Mouse (Mus musculus) adrenal gland, postnatal 14 days (tissue): Measurements from ENCODE around the gene Fam83e. TPM values are rescaled to one million over a fixed set of nuclear protein-coding genes. Genes with fewer than 3 reads are reported as not detected.

ENCODE experiments used
- DNase-seq: peaks from one replicate; pipeline ENCODE4 v3.0.0; 2021; ENCODE audit warnings: mixed read lengths
- total RNA-seq: library from RNA; stranded (reverse); gene quantifications from 2 replicates; pipeline ENCODE4 v1.2.3, GENCODE M21; 2021

Fam83e gene
- total RNA-seq, 1 experiment from 2014 or later = 0.74 TPM

DNA sequence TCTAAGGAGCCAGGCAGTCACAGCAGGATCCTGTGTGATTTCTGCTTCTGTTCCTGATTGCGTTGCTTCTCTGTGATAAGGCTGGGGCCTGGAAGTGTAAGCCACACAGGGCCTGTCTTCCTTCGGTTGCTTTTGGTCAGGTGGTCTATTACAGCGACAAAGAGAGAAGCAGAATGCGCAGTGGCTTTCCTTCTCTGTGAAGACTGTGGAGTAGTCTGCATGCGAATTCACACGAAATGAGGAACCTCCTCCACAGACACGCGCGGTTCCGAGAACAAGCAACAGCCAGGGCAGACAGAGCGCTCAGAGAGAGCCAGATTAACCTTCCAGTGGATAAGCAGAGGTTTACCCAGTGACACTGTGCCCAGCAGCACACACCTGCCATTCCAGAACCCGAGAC lies 20.3 kb downstream of the Fam83e start:
- no peak for DNase-seq

GRCm38 (mm10) chr7:45741777-45742176 lies 20.8 kb downstream of the Fam83e start:
- peak; percentile 13 for DNase-seq

- peak; percentile 71 for DNase-seq
These were observed 21.3 kb downstream of the Fam83e start for GRCm38 (mm10) chr7:45742338-45742737.

GRCm38 (mm10) chr7:45744387-45744786 lies 23.4 kb downstream of the Fam83e start:
- peak; percentile 94 for DNase-seq

- no peak for DNase-seq
These were observed 25.5 kb downstream of the Fam83e start for GRCm38 (mm10) chr7:45746518-45746917.

DNA sequence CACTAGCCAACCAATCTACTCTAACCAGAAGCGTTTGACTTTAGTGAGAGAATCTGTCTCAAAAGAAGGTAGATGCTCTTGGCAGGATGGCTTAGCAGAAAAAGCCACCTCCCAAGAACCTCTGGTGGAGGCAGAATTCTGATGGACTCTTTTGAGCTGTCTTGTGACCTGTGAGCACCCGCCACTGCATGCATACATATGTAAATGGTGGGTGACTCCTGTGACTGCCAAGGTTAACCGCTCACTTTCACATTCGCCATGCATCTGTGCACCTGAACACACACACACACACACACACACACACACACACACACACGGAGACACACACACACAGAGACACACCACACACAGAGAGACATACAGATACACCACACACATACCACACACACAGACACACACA lies 26.4 kb downstream of the Fam83e start:
- no peak for DNase-seq

DNA sequence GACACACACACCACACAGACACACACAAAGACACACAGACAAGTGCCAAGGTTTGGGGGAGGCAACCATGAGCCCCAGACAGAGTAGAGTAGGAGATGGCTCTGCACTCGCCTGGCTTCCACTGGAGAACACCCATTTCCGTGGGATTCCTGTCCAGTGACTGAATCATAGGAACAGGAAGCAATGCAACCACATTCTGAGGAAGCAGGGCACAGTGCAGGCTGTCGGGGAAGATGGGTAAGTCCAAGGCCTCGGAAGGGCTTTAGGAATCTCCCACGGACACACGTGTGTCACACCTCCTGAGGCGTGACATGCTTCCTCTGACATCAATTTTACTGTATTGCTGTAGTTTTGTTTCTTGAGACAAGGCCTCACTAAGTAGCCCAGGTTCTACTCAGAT lies 27.1 kb downstream of the Fam83e start:
- DNase-seq = no peak

GRCm38 (mm10) chr7:45749401-45749800 lies 28.4 kb downstream of the Fam83e start:
- no peak for DNase-seq

DNA sequence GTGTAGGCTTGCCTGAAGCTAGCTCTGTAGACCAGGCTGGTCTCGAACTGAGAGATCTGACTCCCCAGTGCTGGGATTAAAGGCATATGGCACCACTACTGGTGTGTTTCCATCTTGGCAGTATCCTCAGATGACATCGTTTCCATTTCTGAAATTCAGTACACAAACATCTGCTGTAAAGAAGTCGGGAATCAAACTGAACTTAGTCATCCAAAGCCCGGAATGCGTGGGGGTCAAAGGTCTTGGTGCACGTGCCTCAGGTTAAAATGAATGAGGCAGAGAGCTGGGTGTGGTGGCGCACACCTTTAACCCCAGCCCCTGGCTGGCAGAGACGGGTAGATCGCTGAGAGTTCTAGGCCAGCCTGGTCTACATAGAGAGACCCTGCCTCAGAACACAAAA lies 29.1 kb downstream of the Fam83e start:
- no peak for DNase-seq

- DNase-seq = no peak
These were observed 34.7 kb downstream of the Fam83e start for GRCm38 (mm10) chr7:45755703-45756102.

- peak; percentile 29 for DNase-seq
These were observed 38.4 kb downstream of the Fam83e start for GRCm38 (mm10) chr7:45759400-45759799.

- no peak for DNase-seq
These were observed 39.1 kb downstream of the Fam83e start for GRCm38 (mm10) chr7:45760151-45760550.

DNA sequence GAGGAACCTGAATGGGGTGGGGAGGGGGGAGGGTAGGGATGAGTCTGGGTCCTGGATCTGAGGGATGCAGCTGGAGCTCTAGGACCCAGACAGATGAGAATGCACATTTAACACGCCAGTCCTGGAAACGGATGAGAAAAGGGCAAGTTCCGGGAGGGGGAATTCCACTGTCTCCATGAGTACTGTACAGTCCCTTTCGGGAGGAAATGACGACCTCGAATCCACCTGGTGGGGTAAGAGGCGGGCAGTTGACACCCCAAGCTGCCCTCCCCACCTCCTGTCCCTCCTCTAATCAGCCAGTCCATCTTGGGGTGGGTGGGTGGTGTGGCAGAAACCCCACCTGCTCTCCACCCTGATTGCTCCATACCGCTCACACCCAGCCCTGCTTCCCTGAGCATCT lies 45.0 kb downstream of the Fam83e start:
- DNase-seq = no peak

DNA sequence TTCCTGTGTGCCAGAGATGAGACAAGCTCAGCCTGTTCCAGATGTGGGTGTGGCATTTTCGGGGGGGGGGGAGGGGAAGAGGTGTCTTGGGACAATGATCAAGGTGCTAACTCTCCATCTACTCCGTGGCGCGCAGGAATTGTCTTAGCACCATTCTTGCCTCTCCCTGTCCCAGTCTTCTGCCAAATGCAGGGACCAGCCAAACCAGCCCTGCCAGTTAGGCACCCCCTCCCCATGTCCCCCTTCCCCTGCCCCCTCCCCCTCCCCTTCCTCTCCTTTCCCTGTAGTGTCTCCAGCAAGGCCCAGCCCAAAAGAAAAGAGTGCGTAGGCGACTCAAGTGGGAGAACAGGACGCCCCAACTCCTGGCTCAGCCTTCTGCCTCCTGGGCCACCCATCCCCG lies 45.8 kb downstream of the Fam83e start:
- no peak for DNase-seq

- DNase-seq = no peak
These were observed 46.5 kb downstream of the Fam83e start for GRCm38 (mm10) chr7:45767500-45767899.

DNA sequence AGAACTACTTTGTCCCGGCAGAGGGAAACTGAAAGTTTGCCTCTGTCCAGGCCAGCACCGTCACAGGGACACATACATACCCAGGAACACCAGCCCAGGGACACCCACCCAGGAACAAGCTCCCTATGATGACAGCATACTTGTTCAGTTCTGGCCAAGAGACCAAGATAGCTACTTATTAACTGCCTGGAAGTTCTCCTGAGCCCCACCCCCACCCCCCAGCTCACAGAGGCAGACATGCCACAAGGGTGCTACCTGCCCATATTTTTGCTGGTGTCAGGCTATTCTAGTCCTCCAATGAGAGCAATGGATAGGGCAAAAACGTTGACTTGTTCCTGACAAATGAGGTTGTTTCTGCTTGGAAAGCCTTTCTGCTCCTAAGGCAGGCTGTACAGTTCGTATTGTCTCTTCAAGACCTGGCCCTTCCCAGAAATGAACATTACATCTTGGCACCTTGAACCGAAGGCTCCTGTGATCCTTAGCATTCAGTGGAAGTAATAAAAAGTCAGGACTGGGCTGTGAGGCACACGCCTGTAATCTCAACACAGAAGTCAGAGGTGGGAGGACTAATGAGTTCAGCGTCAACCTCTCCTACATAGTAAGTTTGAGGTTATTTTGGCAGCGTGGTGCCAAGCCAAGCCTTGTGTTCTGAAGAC lies 49.5 kb downstream of the Fam83e start:
- DNase-seq = no peak

DNA sequence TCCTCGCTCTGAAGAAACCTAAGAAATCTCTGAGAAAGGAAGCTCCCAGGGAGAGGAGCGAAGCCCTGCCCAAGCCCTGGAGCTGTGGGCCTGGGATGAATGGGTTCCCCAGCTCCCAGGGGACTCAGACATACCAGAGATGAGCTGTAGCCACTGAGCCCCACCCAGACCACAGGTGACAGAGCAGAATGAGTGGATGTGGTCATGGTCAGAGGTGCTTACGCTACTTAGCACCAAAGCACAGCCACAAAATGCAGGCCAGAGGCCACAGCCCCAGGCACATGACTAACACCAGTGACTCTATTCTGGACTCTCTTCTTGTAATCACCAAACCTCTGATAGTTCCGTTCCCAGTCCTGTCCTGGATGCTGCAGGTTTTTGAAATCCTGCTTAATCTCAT lies 50.1 kb downstream of the Fam83e start:
- no peak for DNase-seq

DNA sequence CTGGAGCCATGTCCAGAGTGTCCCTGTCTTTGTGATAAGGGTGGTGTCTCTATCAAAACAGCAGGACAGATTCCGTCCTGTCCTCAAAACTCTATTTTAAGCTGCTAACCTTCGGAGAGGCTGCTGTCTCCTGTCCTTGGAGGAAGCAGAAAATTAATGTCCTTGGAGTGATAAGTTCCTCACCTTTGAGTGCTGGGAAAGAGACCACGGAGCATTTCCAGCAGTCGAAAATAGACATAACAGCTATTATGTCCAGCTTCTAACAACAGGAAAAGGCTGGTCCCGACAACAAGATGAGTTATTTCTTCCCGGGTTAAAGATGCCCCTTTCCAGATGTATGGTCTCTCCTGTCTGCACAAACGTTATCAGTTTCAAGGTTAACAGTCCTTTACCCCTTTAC lies 54.2 kb downstream of the Fam83e start:
- no peak for DNase-seq

Other genes with a start within 250 kb of the Fam83e start
- gene Tulp2, start 239.3 kb upstream of the Fam83e start, total RNA-seq = 0.49 and 1.1 TPM in 2 replicates
- 24.6 and 31.2 TPM in 2 replicates for gene Gm45808, start 234.4 kb upstream of the Fam83e start, total RNA-seq
- gene Dhdh, start 232.4 kb upstream of the Fam83e start, total RNA-seq = 46.8 and 54.1 TPM in 2 replicates
- 199 and 204 TPM in 2 replicates for gene Nucb1, start 210.8 kb upstream of the Fam83e start, total RNA-seq
- gene Ppp1r15a, start 194.9 kb upstream of the Fam83e start, total RNA-seq = 37.3 and 55.7 TPM in 2 replicates
- gene Plekha4, start 194.9 kb upstream of the Fam83e start, total RNA-seq = 3.8 and 6.5 TPM in 2 replicates
- gene Hsd17b14, start 166.3 kb upstream of the Fam83e start, total RNA-seq = 0.67 and 1.2 TPM in 2 replicates
- gene Bcat2, start 151.1 kb upstream of the Fam83e start, total RNA-seq = 149 and 151 TPM in 2 replicates
- 0.37 TPM in 1 of 2 replicates, not detected in the other for gene Fgf21, start 105.7 kb upstream of the Fam83e start, total RNA-seq
- gene Fut1, start 103.9 kb upstream of the Fam83e start, total RNA-seq = 0.11 TPM in 1 of 2 replicates, not detected in the other
- gene Izumo1, start 99.4 kb upstream of the Fam83e start, total RNA-seq = 0.56 and 0.82 TPM in 2 replicates
- 33.0 and 35.4 TPM in 2 replicates for gene Rasip1, start 93.7 kb upstream of the Fam83e start, total RNA-seq
- gene Mamstr, start 81.2 kb upstream of the Fam83e start, total RNA-seq = 4.9 and 8.5 TPM in 2 replicates
- gene Fut2, start 54.8 kb upstream of the Fam83e start, total RNA-seq = 0.11 TPM in 1 of 2 replicates, not detected in the other
- gene Ntn5, start 37.2 kb upstream of the Fam83e start, total RNA-seq = 0.26 TPM in 1 of 2 replicates, not detected in the other
- 0.22 and 0.41 TPM in 2 replicates for gene Sec1, start 26.8 kb upstream of the Fam83e start, total RNA-seq
- 10.5 and 16.9 TPM in 2 replicates for gene Car11, start 21.4 kb upstream of the Fam83e start, total RNA-seq
- 31.2 and 46.3 TPM in 2 replicates for gene Dbp, start 16.1 kb upstream of the Fam83e start, total RNA-seq
- 927 and 1,052 TPM in 2 replicates for gene Rpl18, start 5.8 kb upstream of the Fam83e start, total RNA-seq
- gene Sphk2, start 3.2 kb upstream of the Fam83e start, total RNA-seq = 32.3 and 34.4 TPM in 2 replicates
- gene Spaca4, start 4.6 kb downstream of the Fam83e start, total RNA-seq = not detected in 2 replicates
- gene Lmtk3, start 62.5 kb downstream of the Fam83e start, total RNA-seq = 7.5 and 9.9 TPM in 2 replicates
- 0.52 and 1.0 TPM in 2 replicates for gene Sult2b1, start 63.5 kb downstream of the Fam83e start, total RNA-seq
- gene Cyth2, start 93.4 kb downstream of the Fam83e start, total RNA-seq = 97.5 and 114 TPM in 2 replicates
- gene Kcnj14, start 103.6 kb downstream of the Fam83e start, total RNA-seq = 0.48 and 0.60 TPM in 2 replicates
- gene Grwd1, start 109.7 kb downstream of the Fam83e start, total RNA-seq = 28.0 and 29.9 TPM in 2 replicates
- 123 and 135 TPM in 2 replicates for gene Kdelr1, start 151.6 kb downstream of the Fam83e start, total RNA-seq
- gene Grin2d, start 157.2 kb downstream of the Fam83e start, total RNA-seq = 0.93 and 1.2 TPM in 2 replicates
- gene Syngr4, start 175.5 kb downstream of the Fam83e start, total RNA-seq = 0.59 TPM in 1 of 2 replicates, not detected in the other
- 80.0 and 80.8 TPM in 2 replicates for gene Tmem143, start 175.7 kb downstream of the Fam83e start, total RNA-seq
- 212 TPM in 2 replicates for gene Emp3, start 200.2 kb downstream of the Fam83e start, total RNA-seq
- 9.7 and 11.0 TPM in 2 replicates for gene Ccdc114, start 202.9 kb downstream of the Fam83e start, total RNA-seq